29 mouse cellular contexts compared by ENCODE assay signal in genomic region chr4:150174027-150174426, GRCm38 (mm10). TPM values are rescaled to one million over a fixed set of nuclear protein-coding genes. Genes with fewer than 3 reads are reported as not detected.
DNase-seq lines count a peak whose midpoint lies in the region; ATAC-seq and TF ChIP-seq lines count a peak whose summit lies in the region.
"Had no signal": no experiment of that assay in that cellular context is flagged by ENCODE, and none has a peak within 500 bp of the region (broad histone marks: within the 10 kb centered on the region; RNA-seq: fewer than 3 reads in every experiment).

No protein-coding gene starts in this region.

- H3K9ac ChIP-seq in kidney, postnatal 0 days (ENCODE audit: low read depth, low read length) = no peak overlapping the region
- H3K9ac ChIP-seq in midbrain, postnatal 0 days (replicated peaks; ENCODE audit: low read length, poor library complexity, severe bottlenecking) = no peak overlapping the region
- H3K9ac ChIP-seq in midbrain, embryonic 13.5 days (replicated peaks) = no peak overlapping the region
- H3K9ac ChIP-seq: embryonic facial prominence, embryonic 13.5 days; midbrain, embryonic 12.5 days had no signal

- no peaks in the 10 kb centered on the region for H3K27me3 ChIP-seq in kidney, postnatal 0 days (ENCODE audit: insufficient read depth, low read length)
- H3K27me3 ChIP-seq in midbrain, postnatal 0 days (ENCODE audit: insufficient read depth, low read length) = no peaks in the 10 kb centered on the region
- H3K27me3 ChIP-seq in midbrain, embryonic 13.5 days = no peaks in the 10 kb centered on the region
- H3K27me3 ChIP-seq: embryonic facial prominence, embryonic 13.5 days; midbrain, embryonic 12.5 days had no signal

- ATAC-seq in kidney, postnatal 0 days (replicated peaks; ENCODE audit: low FRiP score, low read depth) = no peak
- ATAC-seq in midbrain, postnatal 0 days (ENCODE audit: low FRiP score) = no peak
- no peak for ATAC-seq in midbrain, embryonic 13.5 days
- ATAC-seq: forebrain, embryonic 14.5 days had no signal

- no peaks in the 10 kb centered on the region for H3K9me3 ChIP-seq in kidney, postnatal 0 days (replicated peaks; ENCODE audit: low read length)
- no peaks in the 10 kb centered on the region for H3K9me3 ChIP-seq in midbrain, postnatal 0 days (ENCODE audit: low read length)
- no peaks in the 10 kb centered on the region for H3K9me3 ChIP-seq in midbrain, embryonic 13.5 days
- H3K9me3 ChIP-seq: embryonic facial prominence, embryonic 13.5 days; G1E; hindbrain, embryonic 10.5 days; midbrain, embryonic 12.5 days had no signal

- TF ChIP-seq CTCF in kidney, postnatal 0 days (IDR thresholded peaks at IDR 0.05; ENCODE audit: low read depth) = peak; percentile 38; the same call in 1 of the 2 replicates
- TF ChIP-seq CTCF in midbrain, postnatal 0 days (IDR thresholded peaks at IDR 0.05) = peak; percentile 45; the same call in 1 of the 2 replicates

- no peaks in the 10 kb centered on the region for H3K36me3 ChIP-seq in kidney, postnatal 0 days (ENCODE audit: insufficient read depth, low read length)
- no peaks in the 10 kb centered on the region for H3K36me3 ChIP-seq in midbrain, postnatal 0 days (ENCODE audit: insufficient read depth, low read length)
- no peaks in the 10 kb centered on the region for H3K36me3 ChIP-seq in midbrain, embryonic 13.5 days
- H3K36me3 ChIP-seq: embryonic facial prominence, embryonic 13.5 days; G1E; hindbrain, embryonic 10.5 days; midbrain, embryonic 12.5 days had no signal

- no peak for DNase-seq in kidney, postnatal 0 days (ENCODE audit: low spot score)
- DNase-seq in kidney, postnatal 14 days = no peak
- DNase-seq in midbrain, postnatal 0 days (ENCODE audit: low spot score) = no peak
- DNase-seq in R1 (ENCODE audit: low read depth, low spot score) = peak; percentile 72
- DNase-seq in testis, postnatal 10 days (ENCODE audit: low spot score) = peak; percentile 63
- DNase-seq in frontal cortex, postnatal 25 days (ENCODE audit: low spot score in 2 of 2) = no peak
- no peak for DNase-seq in left cerebral cortex, postnatal 4 days
- DNase-seq: gastrocnemius, postnatal 36 days had no signal

- 94% methylated on average over 14 of the region's 14 CpGs for WGBS in kidney, postnatal 0 days
- WGBS in midbrain, postnatal 0 days = 95% methylated on average over 14 of the region's 14 CpGs
- WGBS in midbrain, embryonic 13.5 days = 94% methylated on average over 14 of the region's 14 CpGs

- intact Hi-C loops in left cerebral cortex, postnatal 4 days (cut with DNase I) = loop anchor here (10.0 kb wide), 1 partner anchor 51 kb away; no protein-coding TSS in a partner anchor

- H3K4me3 ChIP-seq in kidney, postnatal 0 days (replicated peaks; ENCODE audit: low read depth, low read length) = no peak overlapping the region
- no peak overlapping the region for H3K4me3 ChIP-seq in midbrain, postnatal 0 days (ENCODE audit: low read depth, low read length)
- H3K4me3 ChIP-seq in midbrain, embryonic 13.5 days (replicated peaks) = no peak overlapping the region
- H3K4me3 ChIP-seq: embryonic facial prominence, embryonic 13.5 days; hindbrain, embryonic 10.5 days; midbrain, embryonic 12.5 days; myocyte had no signal

- H3K4me1 ChIP-seq in kidney, postnatal 0 days (replicated peaks; ENCODE audit: insufficient read depth, low read length) = no peaks in the 10 kb centered on the region
- H3K4me1 ChIP-seq in midbrain, postnatal 0 days (ENCODE audit: insufficient read depth, low read length) = no peaks in the 10 kb centered on the region
- H3K4me1 ChIP-seq in midbrain, embryonic 13.5 days (replicated peaks) = no peaks in the 10 kb centered on the region
- H3K4me1 ChIP-seq: midbrain, embryonic 12.5 days had no signal

- H3K4me2 ChIP-seq in kidney, postnatal 0 days (ENCODE audit: low read length) = no peak overlapping the region
- H3K4me2 ChIP-seq in midbrain, postnatal 0 days (ENCODE audit: low read depth, low read length, poor library complexity, severe bottlenecking) = no peak overlapping the region
- H3K4me2 ChIP-seq in midbrain, embryonic 13.5 days (replicated peaks) = no peak overlapping the region
- H3K4me2 ChIP-seq: embryonic facial prominence, embryonic 13.5 days; midbrain, embryonic 12.5 days had no signal

- no peak overlapping the region for H3K27ac ChIP-seq in kidney, postnatal 0 days
- H3K27ac ChIP-seq in midbrain, postnatal 0 days (ENCODE audit: low read depth, low read length) = no peak overlapping the region
- no peak overlapping the region for H3K27ac ChIP-seq in midbrain, embryonic 13.5 days
- H3K27ac ChIP-seq: embryonic facial prominence, embryonic 13.5 days; hindbrain, embryonic 10.5 days; midbrain, embryonic 12.5 days had no signal

RNA-seq across cellular contexts. Expression of gene Slc2a7, which starts 25.3 kb away (rescaled TPM):
- not detected in 2 replicates for polyA plus RNA-seq in kidney, postnatal 0 days (2015; fragmentation: Nextera tagmentation; extraction: Ambion mirVana)
- total RNA-seq in midbrain, postnatal 0 days (2014; rRNA removed) = not detected in 2 replicates
- not detected in 2 replicates for polyA plus RNA-seq in midbrain, postnatal 0 days (2015; fragmentation: Nextera tagmentation; extraction: Ambion mirVana)
- not detected in 2 replicates for polyA plus RNA-seq in midbrain, embryonic 13.5 days (2015; fragmentation: Nextera tagmentation; extraction: Ambion mirVana)
- not detected for total RNA-seq in left cerebral cortex, postnatal 4 days (2021)
- total RNA-seq: adrenal gland, adult 18-20 months; gastrocnemius, postnatal 36 days; layer of hippocampus, postnatal 25 days; left cerebral cortex, postnatal 10 days had no signal
- polyA plus RNA-seq: C2C12; cortical plate, adult 2 months; embryonic facial prominence, embryonic 13.5 days; forebrain, embryonic 14.5 days; G1E; heart, embryonic 16.5 days; hindbrain, embryonic 10.5 days; inflammation-experienced regulatory T-cells, adult 6 months; kidney, embryonic 14.5 days; limb, embryonic 14.5 days; lung, embryonic 16.5 days; midbrain, embryonic 12.5 days; myocyte; neural tube, embryonic 14.5 days had no signal

RNA-seq across cellular contexts. Expression of gene Car6, which starts 27.1 kb away (rescaled TPM):
- polyA plus RNA-seq in kidney, postnatal 0 days (2015; fragmentation: Nextera tagmentation; extraction: Ambion mirVana) = not detected in 2 replicates
- total RNA-seq in midbrain, postnatal 0 days (2014; rRNA removed) = not detected in 2 replicates
- not detected in 2 replicates for polyA plus RNA-seq in midbrain, postnatal 0 days (2015; fragmentation: Nextera tagmentation; extraction: Ambion mirVana)
- not detected in 2 replicates for polyA plus RNA-seq in midbrain, embryonic 13.5 days (2015; fragmentation: Nextera tagmentation; extraction: Ambion mirVana)
- not detected for total RNA-seq in left cerebral cortex, postnatal 4 days (2021)
- total RNA-seq: G1E; layer of hippocampus, postnatal 25 days; left cerebral cortex, postnatal 10 days had no signal
- polyA plus RNA-seq: cortical plate, adult 2 months; embryonic facial prominence, embryonic 13.5 days; forebrain, embryonic 14.5 days; G1E; heart, embryonic 16.5 days; inflammation-experienced regulatory T-cells, adult 6 months; kidney, embryonic 14.5 days; large intestine, adult 2 months; lung, embryonic 16.5 days; midbrain, embryonic 12.5 days; neural tube, embryonic 14.5 days; stomach, embryonic 16.5 days had no signal

RNA-seq across cellular contexts. Expression of gene Slc2a5, which starts 54.9 kb away (rescaled TPM):
- 8.1 and 9.3 TPM in 2 replicates for polyA plus RNA-seq in kidney, postnatal 0 days (2015; fragmentation: Nextera tagmentation; extraction: Ambion mirVana)
- total RNA-seq in midbrain, postnatal 0 days (2014; rRNA removed) = 1.5 and 4.3 TPM in 2 replicates
- polyA plus RNA-seq in midbrain, postnatal 0 days (2015; fragmentation: Nextera tagmentation; extraction: Ambion mirVana) = 2.1 and 3.2 TPM in 2 replicates
- 1.7 and 2.0 TPM in 2 replicates for polyA plus RNA-seq in midbrain, embryonic 13.5 days (2015; fragmentation: Nextera tagmentation; extraction: Ambion mirVana)
- 1 to 10 TPM; 1.4 to 1.5 TPM for total RNA-seq in left cerebral cortex, postnatal 4 days (2021)
- total RNA-seq: megakaryocyte progenitor cell, adult 5-6 weeks had no signal
- polyA plus RNA-seq: C2C12; G1E; inflammation-experienced regulatory T-cells, adult 6 months had no signal

Comparison
In these comparisons a context has a peak if more than half of its experiments do, and no peak if none do; other contexts are left out.
1. DNase-seq: peak in R1 (single experiment) and testis, postnatal 10 days (single experiment); none in kidney, postnatal 0 days (single experiment), kidney, postnatal 14 days (single experiment), midbrain, postnatal 0 days (single experiment), frontal cortex, postnatal 25 days (0 of 2) and left cerebral cortex, postnatal 4 days (single experiment).